Comparison of ENCODE assay signal across 10 mouse cellular contexts in genomic region chr1:127230468-127230867, GRCm38 (mm10). TPM values are rescaled to one million over a fixed set of nuclear protein-coding genes. Genes with fewer than 3 reads are reported as not detected.
DNase-seq lines count a peak whose midpoint lies in the region; ATAC-seq and TF ChIP-seq lines count a peak whose summit lies in the region.
"Had no signal": no experiment of that assay in that cellular context is flagged by ENCODE, and none has a peak within 500 bp of the region (broad histone marks: within the 10 kb centered on the region; RNA-seq: fewer than 3 reads in every experiment).

No protein-coding gene starts in this region.

- no peaks in the 10 kb centered on the region for H3K27me3 ChIP-seq in heart, embryonic 15.5 days
- no peaks in the 10 kb centered on the region for H3K27me3 ChIP-seq in hindbrain, postnatal 0 days (ENCODE audit: insufficient read depth, low read length)
- H3K27me3 ChIP-seq: hindbrain, embryonic 15.5 days; liver, embryonic 15.5 days had no signal

- no peaks in the 10 kb centered on the region for H3K36me3 ChIP-seq in heart, embryonic 15.5 days
- no peaks in the 10 kb centered on the region for H3K36me3 ChIP-seq in hindbrain, postnatal 0 days (ENCODE audit: insufficient read depth, low read length)
- H3K36me3 ChIP-seq: hindbrain, embryonic 15.5 days; liver, embryonic 15.5 days had no signal

- WGBS in heart, embryonic 15.5 days: 48% methylated on average over 2 of the region's 2 CpGs
- 80% methylated on average over 2 of the region's 2 CpGs for WGBS in hindbrain, postnatal 0 days

- no peak overlapping the region for H3K4me3 ChIP-seq in heart, embryonic 15.5 days
- no peak overlapping the region for H3K4me3 ChIP-seq in hindbrain, postnatal 0 days (ENCODE audit: low read length)
- H3K4me3 ChIP-seq: hindbrain, embryonic 15.5 days; liver, embryonic 15.5 days had no signal

- no peaks in the 10 kb centered on the region for H3K9me3 ChIP-seq in heart, embryonic 15.5 days (replicated peaks)
- H3K9me3 ChIP-seq in hindbrain, postnatal 0 days (ENCODE audit: low read length): no peaks in the 10 kb centered on the region
- H3K9me3 ChIP-seq: hindbrain, embryonic 15.5 days; liver, embryonic 15.5 days had no signal

- no peak overlapping the region for H3K9ac ChIP-seq in heart, embryonic 15.5 days
- H3K9ac ChIP-seq in hindbrain, postnatal 0 days (replicated peaks; ENCODE audit: low read length): no peak overlapping the region
- H3K9ac ChIP-seq: hindbrain, embryonic 15.5 days; liver, embryonic 15.5 days had no signal

- no peak for ATAC-seq in heart, embryonic 15.5 days (replicated peaks; ENCODE audit: insufficient number of reproducible peaks, insufficient read depth, low FRiP score, low read depth)
- ATAC-seq in common myeloid progenitor, adult 5-6 weeks (replicated peaks; ENCODE audit: low read depth, poor library complexity, severe bottlenecking): peak; percentile 72
- ATAC-seq in hindbrain, postnatal 0 days: no peak

- H3K4me2 ChIP-seq in heart, embryonic 15.5 days: no peak overlapping the region
- H3K4me2 ChIP-seq in hindbrain, postnatal 0 days (ENCODE audit: low read depth, low read length): no peak overlapping the region
- H3K4me2 ChIP-seq: hindbrain, embryonic 15.5 days; liver, embryonic 15.5 days had no signal

- no peak for DNase-seq in heart, adult 8-10 months (ENCODE audit: low spot score)
- DNase-seq in B cell, adult 2 months: peak; percentile 33 to 37
- peak; percentile 67 for DNase-seq in naive thymus-derived CD4-positive, alpha-beta T cell, adult 2 months (ENCODE audit: low read depth)
- DNase-seq in left cerebral cortex, adult 11 months (ENCODE audit: low spot score): no peak
- no peak for DNase-seq in layer of hippocampus, postnatal 14 days (ENCODE audit: low spot score in 2 of 2)
- no peak for DNase-seq in hindbrain, postnatal 0 days (ENCODE audit: low spot score)

- TF ChIP-seq CTCF in hindbrain, postnatal 0 days (IDR thresholded peaks at IDR 0.05; ENCODE audit: low read depth): no peak

- H3K27ac ChIP-seq in heart, embryonic 15.5 days: peak overlapping the region; percentile 8; the same call in 1 of the 2 replicates
- no peak overlapping the region for H3K27ac ChIP-seq in hindbrain, postnatal 0 days
- H3K27ac ChIP-seq: hindbrain, embryonic 15.5 days; liver, embryonic 15.5 days had no signal

- peaks cover 17% of the 10 kb centered on the region for H3K4me1 ChIP-seq in heart, embryonic 15.5 days (replicated peaks)
- no peaks in the 10 kb centered on the region for H3K4me1 ChIP-seq in hindbrain, postnatal 0 days (ENCODE audit: insufficient read depth, low read length)
- H3K4me1 ChIP-seq: hindbrain, embryonic 15.5 days; liver, embryonic 15.5 days had no signal

RNA-seq across cellular contexts. Expression of gene Mgat5, which starts 25.7 kb away (rescaled TPM):
- 3.7 and 5.2 TPM in 2 replicates for polyA plus RNA-seq in heart, embryonic 15.5 days (2015; fragmentation: Nextera tagmentation; extraction: Ambion mirVana)
- 10 to 100 TPM; 11.8 to 15.5 (median 15.1) TPM for total RNA-seq in heart, adult 8-10 months (2022)
- total RNA-seq in common myeloid progenitor, adult 5-6 weeks (2017): 59.3 and 66.2 TPM in 2 replicates
- total RNA-seq in layer of hippocampus, postnatal 14 days (2021): 10 to 100 TPM; 52.8 to 58.8 TPM
- 49.3 and 63.3 TPM in 2 replicates for total RNA-seq in hindbrain, postnatal 0 days (2014; rRNA removed)
- 13.3 and 14.8 TPM in 2 replicates for polyA plus RNA-seq in hindbrain, postnatal 0 days (2015; fragmentation: Nextera tagmentation; extraction: Ambion mirVana)

Comparison
In these comparisons a context has a peak if more than half of its experiments do, and no peak if none do; other contexts are left out.
1. DNase-seq: peak in B cell, adult 2 months (2 of 2) and naive thymus-derived CD4-positive, alpha-beta T cell, adult 2 months (single experiment); none in heart, adult 8-10 months (single experiment), left cerebral cortex, adult 11 months (single experiment), layer of hippocampus, postnatal 14 days (0 of 2) and hindbrain, postnatal 0 days (single experiment).